Mouse (Mus musculus) bone marrow, adult 2 months (tissue): ENCODE measurements around the gene Olfml2a.

Source experiments
- CTCF ChIP-seq: fragments of 200-500 bp; IDR thresholded peaks from 2 replicates; pipeline ENCODE4 v1.5.1; 2011; ENCODE audit warnings: low read length, control low read depth; ENCODE audit not compliant: control insufficient read depth, insufficient read depth
- POLR2A ChIP-seq: fragments of 200-500 bp; IDR thresholded peaks from 2 replicates; pipeline ENCODE4 v1.6.1; 2011; ENCODE audit warnings: low read depth, mild to moderate bottlenecking, control low read depth, low read length, borderline replicate concordance; ENCODE audit not compliant: control insufficient read depth

DNA sequence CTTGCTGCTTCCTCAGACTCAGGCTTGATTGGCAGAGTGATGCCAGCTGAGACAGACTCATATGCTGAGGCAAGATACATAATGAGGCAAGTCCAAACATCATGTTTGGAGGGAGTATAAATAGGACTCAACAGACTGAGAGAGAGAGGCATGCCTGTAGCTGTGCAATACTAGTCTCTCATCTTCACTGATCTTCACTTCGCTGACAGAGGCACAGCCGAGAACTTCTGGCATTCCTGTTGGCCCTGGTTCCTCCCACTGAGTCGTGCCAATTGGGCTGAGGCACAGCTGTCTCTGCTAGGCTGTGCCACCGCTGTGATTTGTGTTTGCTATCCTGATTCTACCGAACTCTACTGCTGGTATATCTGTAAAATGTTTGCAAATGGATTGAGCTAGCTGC is 25.7 kb upstream of the Olfml2a start:
- TF ChIP-seq CTCF (no peak), POLR2A (no peak)
